Mouse (Mus musculus): ENCODE data around the gene Jag2.

GRCm38 (mm10) chr12:112877607-112878020, 52.0 kb downstream of the Jag2 start:
- TF ChIP-seq CTCF (IDR thresholded peaks at IDR 0.05; ENCODE audit: low read depth, low read length) (no peak), POLR2A (IDR thresholded peaks at IDR 0.05; ENCODE audit: borderline replicate concordance, low read depth, low read length) (no peak)

Measured in bone marrow macrophage, adult 2 months (primary cell).